Mouse (Mus musculus) forebrain, postnatal 0 days (tissue): ENCODE measurements at regions not wholly inside any gene's neighbourhood (a gene's known extent, or its start where the extent isn't known, plus 50 kb on each side); places are given as distances from the start of the nearest gene placed in this dataset.

ENCODE experiments used
- ATAC-seq: fragments of 200-750 bp; cut with Nextera tagmentation; 2 replicates; pipeline ENCODE4 v1.8.0; 2017; ENCODE audit warnings: mild to moderate bottlenecking, moderate library complexity
- DNase-seq: peaks from one replicate; pipeline ENCODE4 v3.0.0-alpha.2; 2015
- H3K27ac ChIP-seq: fragments of 300-500 bp; sonication (generic); 2 replicates; pipeline ENCODE4 v1.5.1; 2014; ENCODE audit warnings: low read depth, mild to moderate bottlenecking, antibody characterized with exemption, low read length, moderate library complexity, mixed read lengths
- H3K27me3 ChIP-seq: fragments of 300-500 bp; sonication (generic); 2 replicates; pipeline ENCODE4 v1.6.1; 2014; ENCODE audit warnings: mild to moderate bottlenecking, low read length, mixed read lengths; ENCODE audit not compliant: insufficient read depth
- H3K36me3 ChIP-seq: fragments of 300-500 bp; sonication (generic); 2 replicates; pipeline ENCODE4 v1.6.1; 2014; ENCODE audit warnings: mild to moderate bottlenecking, moderate library complexity; ENCODE audit not compliant: insufficient read depth
- H3K4me1 ChIP-seq: fragments of 300-500 bp; sonication (generic); 2 replicates; pipeline ENCODE4 v1.6.1; 2014; ENCODE audit warnings: antibody characterized with exemption; ENCODE audit not compliant: insufficient read depth
- H3K4me2 ChIP-seq: fragments of 300-500 bp; sonication (generic); 2 replicates; pipeline ENCODE4 v1.6.1; 2014; ENCODE audit warnings: low read depth, mild to moderate bottlenecking, moderate library complexity
- H3K4me3 ChIP-seq: fragments of 300-500 bp; sonication (generic); 2 replicates; pipeline ENCODE4 v1.5.1; 2014; ENCODE audit warnings: low read depth, low read length, mixed read lengths
- H3K9ac ChIP-seq: fragments of 300-500 bp; sonication (generic); 2 replicates; pipeline ENCODE4 v1.6.1; 2014; ENCODE audit warnings: mild to moderate bottlenecking
- H3K9me3 ChIP-seq: fragments of 300-500 bp; sonication (generic); 2 replicates; pipeline ENCODE4 v1.6.1; 2016; ENCODE audit warnings: low read length
- CTCF ChIP-seq: sonication (generic); IDR thresholded peaks from 2 replicates; pipeline ENCODE4 v1.5.1; 2016; ENCODE audit warnings: antibody characterized with exemption, control low read depth, low read depth
- WGBS: fragments of 180-500 bp; shearing (Covaris S2); extraction: QIAGEN DNeasy Blood & Tissue Kit; methylation state at CpG from one replicate; pipeline ENCODE4 v1.1.7; 2014; 5-methylcytosine and 5-hydroxymethylcytosine counted together

DNA sequence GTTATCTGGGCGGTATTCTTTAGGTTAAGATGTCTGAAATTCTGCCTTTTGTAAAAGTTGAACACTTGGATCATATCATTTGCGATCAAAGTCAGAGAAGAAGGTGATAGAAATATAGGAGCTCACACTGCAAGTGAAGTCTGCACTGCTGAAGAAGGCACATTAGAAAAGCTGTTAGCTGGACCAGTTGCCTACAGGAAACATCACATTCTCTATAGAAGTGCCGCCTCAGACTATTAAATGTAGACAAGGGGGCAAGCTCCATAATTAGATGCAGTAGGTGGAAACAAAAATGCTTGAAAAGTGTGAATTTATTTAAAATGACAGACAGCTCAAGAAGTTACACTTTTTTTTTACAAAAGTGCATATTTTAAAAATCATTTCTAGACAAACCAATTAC lies 753.2 kb upstream of the Cdh10 start:
- DNase-seq: no peak
- Histone ChIP-seq H3K27ac (no peak overlapping the region), H3K36me3 (no peaks in the 10 kb centered on the region), H3K27me3 (no peaks in the 10 kb centered on the region), H3K9ac (no peak overlapping the region), H3K4me2 (no peak overlapping the region), H3K4me1 (no peaks in the 10 kb centered on the region), H3K4me3 (no peak overlapping the region), H3K9me3 (no peaks in the 10 kb centered on the region)
- 69% methylated on average over 3 of the region's 3 CpGs for WGBS
- no peak for ATAC-seq
- TF ChIP-seq CTCF: no peak

DNA sequence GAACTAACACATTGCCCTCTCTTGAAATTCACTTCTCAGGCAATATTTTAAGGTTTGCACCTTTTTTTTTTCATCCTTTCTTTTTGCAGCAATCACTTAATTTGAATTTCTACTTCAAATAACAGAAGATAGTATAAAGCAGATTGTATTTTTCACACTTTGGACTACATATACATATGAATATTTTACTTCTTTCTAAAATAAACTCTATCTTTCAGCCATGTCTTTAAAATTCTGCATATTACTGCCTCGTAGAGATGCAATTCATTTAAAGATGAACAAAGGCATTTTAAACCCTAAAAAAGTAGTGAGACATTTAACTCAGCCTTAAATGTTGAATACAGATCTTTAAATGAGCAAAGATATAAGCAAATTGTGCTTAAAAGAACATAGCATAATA lies 739.1 kb upstream of the Cdh10 start:
- WGBS: 49% methylated on average over 1 of the region's 1 CpGs

More for the DNA sequence above, 739.1 kb upstream of the Cdh10 start:
- no peak overlapping the region for H3K4me3 ChIP-seq
- peak; percentile 48; the same call in 1 of the 2 replicates for ATAC-seq
- H3K4me1 ChIP-seq: no peaks in the 10 kb centered on the region
- DNase-seq: no peak
- TF ChIP-seq CTCF: no peak
- H3K9me3 ChIP-seq: no peaks in the 10 kb centered on the region
- no peak overlapping the region for H3K4me2 ChIP-seq
- no peak overlapping the region for H3K27ac ChIP-seq
- no peak overlapping the region for H3K9ac ChIP-seq
- no peaks in the 10 kb centered on the region for H3K27me3 ChIP-seq
- H3K36me3 ChIP-seq: no peaks in the 10 kb centered on the region
